Mouse (Mus musculus): ENCODE measurements at regions not wholly inside any gene's neighbourhood (a gene's known extent, or its start where the extent isn't known, plus 50 kb on each side); places are given as distances from the start of the nearest gene placed in this dataset.

GRCm38 (mm10) chr13:72691783-72692729 lies 63.4 kb downstream of the Irx2 start:
- no peak overlapping the region for H3K4me3 ChIP-seq (replicated peaks in 1 of 3; ENCODE audit: low read depth in 2 of 3, low read length in 2 of 3, poor library complexity in 1 of 3)
- no peak for TF ChIP-seq EP300 (IDR thresholded peaks at IDR 0.05; ENCODE audit: low read length)
- no peak for TF ChIP-seq TCF12 (IDR thresholded peaks at IDR 0.05; ENCODE audit: low read depth, low read length)
- no peak for TF ChIP-seq USF2 (conservative IDR thresholded peaks at IDR 0.05; ENCODE audit: low read depth, low read length)
- no peak for TF ChIP-seq SMC3 (IDR thresholded peaks at IDR 0.05; ENCODE audit: low read depth, low read length)
- no peak for TF ChIP-seq ZKSCAN1 (IDR thresholded peaks at IDR 0.05; ENCODE audit: borderline replicate concordance, low read depth, low read length)
- TF ChIP-seq KAT2A (IDR thresholded peaks at IDR 0.05; ENCODE audit: insufficient replicate concordance, low read length) = no peak
- no peak for TF ChIP-seq CTCF (conservative IDR thresholded peaks at IDR 0.05 in 1 of 2, IDR thresholded peaks at IDR 0.05 in 1 of 2; ENCODE audit: low read depth in 2 of 2, low read length in 2 of 2)
- no peak for TF ChIP-seq E2F4 (IDR thresholded peaks at IDR 0.05; ENCODE audit: insufficient replicate concordance, low read depth, low read length)
- no peak for TF ChIP-seq POLR2A (IDR thresholded peaks at IDR 0.05; ENCODE audit: low read depth, low read length)
- TF ChIP-seq SIN3A (IDR thresholded peaks at IDR 0.05; ENCODE audit: low read length) = no peak
- TF ChIP-seq RCOR1 (conservative IDR thresholded peaks at IDR 0.05; ENCODE audit: low read depth, low read length) = no peak
- TF ChIP-seq ETS1 (conservative IDR thresholded peaks at IDR 0.05; ENCODE audit: low read depth, low read length) = no peak
- TF ChIP-seq IRF4 (IDR thresholded peaks at IDR 0.05; ENCODE audit: low read depth, low read length) = no peak
- no peak for TF ChIP-seq MAZ (IDR thresholded peaks at IDR 0.05; ENCODE audit: low read depth, low read length)
- TF ChIP-seq ZC3H11A (IDR thresholded peaks at IDR 0.05; ENCODE audit: low read depth, low read length) = no peak
- TF ChIP-seq BHLHE40 (IDR thresholded peaks at IDR 0.05; ENCODE audit: low read depth, low read length) = no peak
- H3K36me3 ChIP-seq (replicated peaks in 1 of 2; ENCODE audit: control insufficient read depth in 1 of 2, insufficient read depth in 1 of 2, low read length in 1 of 2) = no peaks in the 10 kb centered on the region
- peaks cover 78% of the 10 kb centered on the region for H3K9me3 ChIP-seq (replicated peaks; ENCODE audit: low read length)
- dilution Hi-C loops (cut with MboI; ENCODE audit: extremely low pct_ligation_motif_present, extremely low pct_unique_long_range_greater_than_20kb, low sequenced_read_pairs) = no loop called here
- no peaks in the 10 kb centered on the region for H3K79me2 ChIP-seq (replicated peaks; ENCODE audit: control insufficient read depth, extremely low read depth, insufficient read depth, poor library complexity, severe bottlenecking)
- H3K4me2 ChIP-seq (ENCODE audit: insufficient read depth, low read depth, poor library complexity, severe bottlenecking) = no peak overlapping the region
- in situ Hi-C loops (cut with MboI; ENCODE audit: low pct_ligation_motif_present, low pct_unique_long_range_greater_than_20kb, low sequenced_read_pairs) = no loop called here
- DNase-seq (ENCODE audit: extremely low read depth) = no peak
- no peaks in the 10 kb centered on the region for H3K27me3 ChIP-seq (replicated peaks)
- H3K4me1 ChIP-seq (ENCODE audit: control insufficient read depth in 1 of 2, insufficient read depth in 2 of 2) = no peaks in the 10 kb centered on the region
- H3K27ac ChIP-seq (ENCODE audit: insufficient read depth, low read depth) = no peak overlapping the region
- H3K9ac ChIP-seq (ENCODE audit: insufficient read depth, low read depth) = no peak overlapping the region

DNA sequence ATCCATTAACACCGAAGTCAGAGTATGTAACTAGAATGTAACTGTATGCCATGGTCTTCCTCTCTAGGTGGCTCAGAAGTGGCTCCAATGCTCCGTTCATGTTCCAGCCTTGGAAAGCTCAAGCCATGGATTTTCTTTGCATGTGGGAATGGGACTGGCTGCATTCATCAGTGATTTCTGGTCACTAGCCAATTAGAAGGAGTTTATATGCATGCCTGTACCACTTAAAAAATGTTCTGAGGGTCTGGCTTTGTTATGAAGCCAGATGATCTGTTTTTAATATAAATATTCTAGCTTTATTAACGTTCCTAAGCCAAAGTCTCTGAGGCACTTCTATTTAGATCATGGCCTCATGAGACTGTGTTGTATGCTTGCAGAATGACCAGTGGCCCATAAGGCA lies 78.8 kb downstream of the Irx2 start:
- Histone ChIP-seq H3K4me3 (replicated peaks in 1 of 3; ENCODE audit: low read depth in 2 of 3, low read length in 2 of 3, poor library complexity in 1 of 3) (no peak overlapping the region), H3K4me1 (ENCODE audit: control insufficient read depth in 1 of 2, insufficient read depth in 2 of 2) (no peaks in the 10 kb centered on the region), H3K36me3 (replicated peaks in 1 of 2; ENCODE audit: control insufficient read depth in 1 of 2, insufficient read depth in 1 of 2, low read length in 1 of 2) (no peaks in the 10 kb centered on the region), H3K79me2 (replicated peaks; ENCODE audit: control insufficient read depth, extremely low read depth, insufficient read depth, poor library complexity, severe bottlenecking) (no peaks in the 10 kb centered on the region), H3K9ac (ENCODE audit: insufficient read depth, low read depth) (no peak overlapping the region), H3K4me2 (ENCODE audit: insufficient read depth, low read depth, poor library complexity, severe bottlenecking) (no peak overlapping the region), H3K27ac (ENCODE audit: insufficient read depth, low read depth) (no peak overlapping the region), H3K27me3 (replicated peaks) (no peaks in the 10 kb centered on the region), H3K9me3 (replicated peaks; ENCODE audit: low read length) (peaks cover 71% of the 10 kb centered on the region)
- in situ Hi-C loops (cut with MboI; ENCODE audit: low pct_ligation_motif_present, low pct_unique_long_range_greater_than_20kb, low sequenced_read_pairs) (no loop called here), dilution Hi-C loops (cut with MboI; ENCODE audit: extremely low pct_ligation_motif_present, extremely low pct_unique_long_range_greater_than_20kb, low sequenced_read_pairs) (no loop called here)
- TF ChIP-seq GABPA (IDR thresholded peaks at IDR 0.05; ENCODE audit: insufficient replicate concordance, low read depth, low read length) (no peak), ZKSCAN1 (IDR thresholded peaks at IDR 0.05; ENCODE audit: borderline replicate concordance, low read depth, low read length) (no peak), ZC3H11A (IDR thresholded peaks at IDR 0.05; ENCODE audit: low read depth, low read length) (no peak), ZMIZ1 (IDR thresholded peaks at IDR 0.05; ENCODE audit: low read depth, low read length) (no peak), JUN (IDR thresholded peaks at IDR 0.05; ENCODE audit: insufficient read depth, low read depth, low read length) (no peak), MEF2A (IDR thresholded peaks at IDR 0.05; ENCODE audit: borderline replicate concordance, low read depth, low read length) (no peak), POLR2AphosphoS2 (IDR thresholded peaks at IDR 0.05; ENCODE audit: low read depth, low read length) (no peak), MAX (IDR thresholded peaks at IDR 0.05; ENCODE audit: low read length) (no peak), CHD1 (IDR thresholded peaks at IDR 0.05; ENCODE audit: low read depth, low read length) (no peak), E2F4 (IDR thresholded peaks at IDR 0.05; ENCODE audit: insufficient replicate concordance, low read depth, low read length) (no peak)
- DNase-seq (ENCODE audit: extremely low read depth) = no peak

Data from CH12.LX (cell line).